Mouse (Mus musculus): ENCODE measurements around the gene Gm10073. TPM values are rescaled to one million over a fixed set of nuclear protein-coding genes. Genes with fewer than 3 reads are reported as not detected.

Gene Gm10073
- total and polyA plus RNA-seq, 2 experiments from 2014 or later, result 6.5 to 70.8 TPM

- Histone ChIP-seq H3K36me3 (replicated peaks; ENCODE audit: control insufficient read depth, insufficient read depth, low read length) (no peaks in the 10 kb centered on the region), H3K9me3 (replicated peaks; ENCODE audit: control insufficient read depth, low read length) (no peaks in the 10 kb centered on the region), H3K4me2 (ENCODE audit: low read depth, low read length) (no peak overlapping the region), H3K4me3 (ENCODE audit: low read depth, low read length) (no peak overlapping the region), H3K27ac (ENCODE audit: low read depth) (no peak overlapping the region), H3K27me3 (ENCODE audit: control insufficient read depth, insufficient read depth, low read length) (no peaks in the 10 kb centered on the region), H3K9ac (replicated peaks; ENCODE audit: low read depth, low read length) (no peak overlapping the region), H3K4me1 (ENCODE audit: control insufficient read depth, insufficient read depth) (0 out of 2 replicates have a peak, but pooled peaks cover 3% of the 10 kb centered on the region)
- 70% methylated on average over 4 of the region's 4 CpGs for WGBS
- DNase-seq (ENCODE audit: low spot score) (no peak), ATAC-seq (ENCODE audit: insufficient read depth, low read depth) (no peak)
- peak; percentile 43 for TF ChIP-seq CTCF (IDR thresholded peaks at IDR 0.05; ENCODE audit: low read depth)
- TF ChIP-seq EP300 (IDR thresholded peaks at IDR 0.05; ENCODE audit: low read depth), result no peak
Observed at GRCm38 (mm10) chr8:106535448-106535847, 37.8 kb downstream of the Gm10073 start.

- no peaks in the 10 kb centered on the region for H3K36me3 ChIP-seq (replicated peaks; ENCODE audit: control insufficient read depth, insufficient read depth, low read length)
- ATAC-seq (ENCODE audit: insufficient read depth, low read depth), result no peak
- H3K4me2 ChIP-seq (ENCODE audit: low read depth, low read length), result no peak overlapping the region
- WGBS, result 29% methylated on average over 6 of the region's 6 CpGs
- H3K9ac ChIP-seq (replicated peaks; ENCODE audit: low read depth, low read length), result no peak overlapping the region
- TF ChIP-seq CTCF (IDR thresholded peaks at IDR 0.05; ENCODE audit: low read depth), result peak; percentile 83
- TF ChIP-seq EP300 (IDR thresholded peaks at IDR 0.05; ENCODE audit: low read depth), result no peak
- DNase-seq (ENCODE audit: low spot score), result peak; percentile 45
- no peak overlapping the region for H3K4me3 ChIP-seq (ENCODE audit: low read depth, low read length)
- H3K27me3 ChIP-seq (ENCODE audit: control insufficient read depth, insufficient read depth, low read length), result no peaks in the 10 kb centered on the region
- peaks cover 3% of the 10 kb centered on the region; the same call in 1 of the 2 replicates for H3K4me1 ChIP-seq (ENCODE audit: control insufficient read depth, insufficient read depth)
- H3K9me3 ChIP-seq (replicated peaks; ENCODE audit: control insufficient read depth, low read length), result no peaks in the 10 kb centered on the region
- no peak overlapping the region for H3K27ac ChIP-seq (ENCODE audit: low read depth)
Observed at GRCm38 (mm10) chr8:106534449-106534848, 38.8 kb downstream of the Gm10073 start.

GRCm38 (mm10) chr8:106533709-106534108 is 39.6 kb downstream of the Gm10073 start:
- 55% methylated on average over 7 of the region's 7 CpGs for WGBS
- Histone ChIP-seq H3K27me3 (ENCODE audit: control insufficient read depth, insufficient read depth, low read length) (no peaks in the 10 kb centered on the region), H3K27ac (ENCODE audit: low read depth) (peak overlapping the region; percentile 67; the same call in 1 of the 2 replicates), H3K4me2 (ENCODE audit: low read depth, low read length) (no peak overlapping the region), H3K4me3 (ENCODE audit: low read depth, low read length) (no peak overlapping the region), H3K9ac (replicated peaks; ENCODE audit: low read depth, low read length) (no peak overlapping the region), H3K4me1 (ENCODE audit: control insufficient read depth, insufficient read depth) (peaks cover 3% of the 10 kb centered on the region; the same call in 1 of the 2 replicates), H3K9me3 (replicated peaks; ENCODE audit: control insufficient read depth, low read length) (no peaks in the 10 kb centered on the region), H3K36me3 (replicated peaks; ENCODE audit: control insufficient read depth, insufficient read depth, low read length) (no peaks in the 10 kb centered on the region)
- TF ChIP-seq EP300 (IDR thresholded peaks at IDR 0.05; ENCODE audit: low read depth), result no peak
- TF ChIP-seq CTCF (IDR thresholded peaks at IDR 0.05; ENCODE audit: low read depth), result no peak
- no peak for ATAC-seq (ENCODE audit: insufficient read depth, low read depth)
- no peak for DNase-seq (ENCODE audit: low spot score)

GRCm38 (mm10) chr8:106530566-106530965 is 42.7 kb downstream of the Gm10073 start:
- DNase-seq (ENCODE audit: low spot score) (no peak), ATAC-seq (ENCODE audit: insufficient read depth, low read depth) (no peak)
- Histone ChIP-seq H3K4me2 (ENCODE audit: low read depth, low read length) (no peak overlapping the region), H3K4me3 (ENCODE audit: low read depth, low read length) (no peak overlapping the region), H3K9me3 (replicated peaks; ENCODE audit: control insufficient read depth, low read length) (no peaks in the 10 kb centered on the region), H3K36me3 (replicated peaks; ENCODE audit: control insufficient read depth, insufficient read depth, low read length) (no peaks in the 10 kb centered on the region), H3K9ac (replicated peaks; ENCODE audit: low read depth, low read length) (no peak overlapping the region), H3K27me3 (ENCODE audit: control insufficient read depth, insufficient read depth, low read length) (no peaks in the 10 kb centered on the region), H3K27ac (ENCODE audit: low read depth) (no peak overlapping the region), H3K4me1 (ENCODE audit: control insufficient read depth, insufficient read depth) (peaks cover 10% of the 10 kb centered on the region)
- TF ChIP-seq EP300 (IDR thresholded peaks at IDR 0.05; ENCODE audit: low read depth), result no peak
- peak; percentile 56 for TF ChIP-seq CTCF (IDR thresholded peaks at IDR 0.05; ENCODE audit: low read depth)
- 80% methylated on average over 4 of the region's 4 CpGs for WGBS

- Histone ChIP-seq H3K4me2 (ENCODE audit: low read depth, low read length) (no peak overlapping the region), H3K27me3 (ENCODE audit: control insufficient read depth, insufficient read depth, low read length) (no peaks in the 10 kb centered on the region), H3K4me1 (ENCODE audit: control insufficient read depth, insufficient read depth) (peaks cover 10% of the 10 kb centered on the region), H3K36me3 (replicated peaks; ENCODE audit: control insufficient read depth, insufficient read depth, low read length) (no peaks in the 10 kb centered on the region), H3K9me3 (replicated peaks; ENCODE audit: control insufficient read depth, low read length) (no peaks in the 10 kb centered on the region), H3K4me3 (ENCODE audit: low read depth, low read length) (no peak overlapping the region), H3K9ac (replicated peaks; ENCODE audit: low read depth, low read length) (no peak overlapping the region), H3K27ac (ENCODE audit: low read depth) (no peak overlapping the region)
- no peak for DNase-seq (ENCODE audit: low spot score)
- ATAC-seq (ENCODE audit: insufficient read depth, low read depth), result no peak
- TF ChIP-seq CTCF (IDR thresholded peaks at IDR 0.05; ENCODE audit: low read depth), result no peak
- TF ChIP-seq EP300 (IDR thresholded peaks at IDR 0.05; ENCODE audit: low read depth), result no peak
- 73% methylated on average over 10 of the region's 10 CpGs for WGBS
Observed at GRCm38 (mm10) chr8:106529885-106530482, 43.3 kb downstream of the Gm10073 start.
